Mouse (Mus musculus) spleen, adult 2 months (tissue): ENCODE measurements around the gene Tmbim4.

Experiments
- CTCF ChIP-seq: fragments of 200-500 bp; IDR thresholded peaks from 2 replicates; pipeline ENCODE4 v1.5.1; 2011; ENCODE audit warnings: mild to moderate bottlenecking, inconsistent platforms; ENCODE audit not compliant: insufficient read depth, insufficient read length, insufficient replicate concordance; ENCODE audit errors: extremely low read depth
- POLR2A ChIP-seq: fragments of 200-500 bp; IDR thresholded peaks from 2 replicates; pipeline ENCODE4 v1.6.1; 2011; ENCODE audit warnings: low read depth, low read length, inconsistent platforms

GRCm38 (mm10) chr10:120271879-120272269, 70.5 kb downstream of the Tmbim4 start:
- TF ChIP-seq CTCF (no peak), POLR2A (no peak)
